Mouse (Mus musculus): ENCODE results near the gene Pzp.

The Pzp gene

DNA sequence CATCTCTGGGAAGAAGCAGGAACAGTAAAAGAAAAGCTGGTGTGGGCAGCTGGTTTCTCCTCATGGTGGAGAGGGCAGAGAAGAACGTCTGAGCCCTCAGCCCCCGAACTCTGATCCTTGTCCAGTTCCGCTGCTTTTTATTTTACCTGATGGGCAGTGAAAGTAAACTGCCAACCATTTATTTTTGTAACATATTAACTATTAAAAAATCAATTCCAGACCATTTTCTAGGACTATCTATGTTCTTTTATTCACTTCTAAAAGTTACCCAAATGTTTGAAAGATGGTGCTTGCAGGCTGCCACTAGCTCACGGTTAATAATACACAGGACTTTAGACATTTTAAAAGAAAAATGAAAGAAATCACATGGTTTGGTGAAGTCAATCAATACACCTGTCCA, at the start of gene Pzp:
TSS of gene Pzp (minus strand) at position 120 of the 400 bp plus-strand sequence.
- no peak for DNase-seq

DNA sequence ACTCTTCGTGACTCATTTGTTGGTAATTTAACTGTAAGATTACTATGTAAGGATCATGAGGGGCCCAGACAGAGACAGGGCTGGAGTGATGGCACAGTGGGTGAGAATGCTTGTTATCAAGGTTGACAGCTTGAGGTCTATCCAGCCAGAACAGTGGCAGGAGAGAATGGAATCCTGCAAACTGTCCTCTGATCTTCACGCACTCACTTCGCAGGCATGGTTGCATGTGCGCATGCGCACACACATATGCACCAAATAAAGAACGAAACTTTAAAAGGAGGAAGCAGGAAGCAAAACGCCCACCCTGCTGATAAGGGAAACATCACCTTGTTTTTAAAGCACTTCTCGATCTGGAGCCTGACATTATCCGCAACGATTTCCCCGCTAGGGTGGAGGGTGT, 40.1 kb upstream of the Pzp start:
- DNase-seq: no peak

DNA sequence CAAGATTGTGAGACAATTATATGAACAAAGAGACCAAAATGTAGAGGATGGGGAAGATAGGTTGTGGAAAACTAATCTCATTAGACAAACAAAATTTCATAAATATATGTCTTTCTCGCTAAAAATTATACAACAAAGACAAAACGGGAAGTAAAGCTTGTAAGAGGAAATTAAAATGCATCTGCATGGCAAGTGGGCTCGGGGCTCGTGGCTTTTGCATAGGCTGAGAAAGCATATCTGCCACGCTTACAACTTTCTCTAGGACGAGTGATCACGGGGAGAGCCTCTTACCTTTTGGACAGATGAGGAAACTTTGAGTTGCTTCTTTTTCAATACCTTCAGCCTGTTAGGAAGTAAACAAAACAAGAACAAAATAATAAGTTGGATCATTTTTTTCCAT, 27.5 kb upstream of the Pzp start:
- DNase-seq: no peak

DNA sequence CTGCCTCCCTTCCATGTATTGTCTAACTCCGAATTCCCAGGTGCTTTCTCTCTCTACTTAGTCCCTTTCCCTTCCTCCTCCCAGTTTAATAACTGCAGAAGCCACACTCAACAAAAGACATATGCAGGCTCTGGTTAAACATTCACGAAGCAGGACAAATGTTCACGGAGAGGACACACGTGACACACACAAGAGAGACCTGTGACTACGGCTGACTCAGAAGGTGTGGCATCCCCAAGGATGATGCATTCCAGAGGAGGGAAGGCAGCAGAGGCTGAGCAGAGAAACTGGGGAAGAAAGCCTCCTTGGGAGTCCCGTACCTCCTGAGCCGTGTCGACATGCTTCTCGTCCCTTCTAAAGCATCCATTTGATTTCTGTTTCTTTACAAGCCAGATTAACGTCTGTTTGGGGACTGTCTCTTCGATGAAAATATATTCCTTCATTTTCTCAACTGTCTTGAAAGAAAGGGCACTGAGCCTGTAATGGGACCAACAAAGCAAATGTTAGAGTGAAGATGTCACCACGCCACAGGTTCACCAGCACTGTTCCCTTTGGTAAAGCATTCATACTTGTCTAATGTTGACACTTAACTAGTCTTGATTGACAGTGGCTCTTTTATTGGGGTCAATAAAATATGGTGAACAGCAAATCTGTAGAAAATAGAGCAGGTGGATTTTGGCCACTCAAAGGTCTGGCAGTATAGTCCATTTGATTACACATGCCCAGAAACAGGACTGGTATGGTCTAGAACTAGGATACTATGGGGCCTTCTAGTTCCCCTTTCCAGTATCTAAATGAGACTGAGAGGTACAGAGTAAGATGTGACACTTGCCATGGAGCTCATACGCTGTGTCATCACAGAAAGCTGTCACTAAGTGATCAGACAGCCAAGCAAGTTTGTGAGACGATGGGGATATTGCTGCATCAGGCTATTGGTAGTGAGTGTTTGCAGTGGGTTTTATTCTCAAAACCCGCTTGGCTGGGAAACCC, 23.2 kb upstream of the Pzp start:
- DNase-seq: peak; percentile 26 to 33

DNA sequence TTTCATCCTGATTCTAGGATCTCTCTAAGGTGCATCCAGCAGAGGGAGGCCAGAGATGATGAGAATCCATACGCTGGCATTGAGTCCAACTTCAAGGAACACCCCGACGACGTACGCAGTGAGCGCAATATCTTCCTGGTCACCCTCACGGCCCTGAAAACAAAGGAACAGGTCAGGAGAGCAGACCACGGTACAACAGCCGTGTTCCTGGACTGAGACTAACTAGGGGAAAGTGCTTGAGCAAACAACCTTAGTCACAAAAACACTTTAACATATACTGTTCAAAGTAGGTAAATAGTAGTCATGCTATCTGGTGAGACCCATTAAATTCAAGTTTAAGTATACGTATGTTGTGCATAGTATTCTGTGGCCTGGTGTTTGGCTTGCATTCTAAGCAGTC, 22.0 kb upstream of the Pzp start:
- no peak for DNase-seq

DNA sequence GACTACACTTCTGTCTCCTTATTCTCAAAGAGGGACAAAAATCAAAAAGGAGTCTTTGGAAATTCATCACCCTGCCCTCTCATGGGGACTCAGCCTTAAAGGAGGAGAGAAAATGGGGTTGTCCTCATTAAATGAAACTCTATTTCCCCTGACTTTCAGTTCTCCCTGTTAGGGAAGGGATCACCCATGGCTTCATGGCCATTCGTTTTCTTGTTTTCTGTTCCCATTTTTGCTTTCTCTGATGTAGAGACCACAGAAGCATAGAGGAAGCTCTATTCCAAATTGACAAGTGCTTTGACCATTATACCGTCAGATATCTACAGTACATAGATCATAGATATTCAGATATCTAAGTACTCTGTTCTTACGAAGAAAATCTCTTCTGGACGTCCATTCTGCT, 18.9 kb upstream of the Pzp start:
- no peak for DNase-seq

DNA sequence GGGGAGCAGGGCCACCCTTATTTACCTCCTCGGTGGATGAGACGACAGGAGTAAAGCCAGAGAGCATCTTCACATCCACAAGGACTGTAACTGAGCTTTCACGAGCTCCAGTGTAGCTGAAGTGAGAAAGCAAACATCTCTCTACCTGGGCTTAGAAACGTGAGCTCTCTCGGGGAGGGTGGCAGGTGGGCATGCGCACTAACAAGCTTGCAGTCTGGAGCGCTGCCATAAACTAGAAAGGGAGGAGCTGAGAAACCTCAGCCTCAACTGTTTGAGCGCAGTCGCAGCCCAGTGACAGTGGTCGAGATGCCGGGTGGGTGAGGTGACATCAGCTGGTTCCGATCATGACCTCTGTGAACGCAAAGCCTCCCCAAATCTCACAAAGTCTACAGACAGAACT, 16.7 kb upstream of the Pzp start:
- no peak for DNase-seq

DNA sequence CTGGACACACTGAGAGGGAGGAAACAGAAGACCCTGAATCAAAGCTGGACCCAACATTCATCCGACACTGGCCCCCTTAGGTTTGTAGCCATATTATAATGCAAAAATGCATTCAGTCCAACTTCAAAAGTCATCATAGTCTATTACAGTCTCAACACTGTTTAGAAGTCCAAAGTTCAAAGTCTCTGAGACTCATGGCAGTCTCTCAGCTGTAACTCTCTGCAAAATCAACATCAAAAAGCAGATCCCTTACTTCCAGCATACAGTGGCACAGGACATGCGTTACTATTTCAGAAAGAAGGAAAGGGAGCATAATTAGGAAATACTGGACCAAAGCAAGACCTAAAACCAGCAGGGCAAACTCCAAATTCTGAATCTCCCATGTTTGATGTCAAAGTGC, 8.7 kb upstream of the Pzp start:
- no peak for DNase-seq

DNA sequence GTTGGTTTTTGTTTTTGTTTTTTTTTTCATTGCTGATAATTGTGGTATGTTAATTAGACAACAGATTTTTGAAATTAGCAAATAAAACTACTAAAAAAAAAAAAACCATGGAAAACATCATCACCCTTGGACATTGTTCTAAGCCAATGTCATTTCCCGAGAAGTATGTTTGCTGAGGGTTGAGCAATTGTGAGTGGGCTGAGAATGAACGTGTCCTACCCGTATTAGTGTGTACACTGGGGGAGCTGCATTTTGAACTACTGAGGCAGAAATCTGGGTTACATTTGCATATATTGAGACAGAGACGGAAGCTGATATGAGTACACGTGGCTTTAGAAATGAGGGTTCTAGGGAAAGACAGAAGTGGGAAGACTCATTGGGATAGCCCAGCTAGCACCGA, 6.8 kb upstream of the Pzp start:
- no peak for DNase-seq

DNA sequence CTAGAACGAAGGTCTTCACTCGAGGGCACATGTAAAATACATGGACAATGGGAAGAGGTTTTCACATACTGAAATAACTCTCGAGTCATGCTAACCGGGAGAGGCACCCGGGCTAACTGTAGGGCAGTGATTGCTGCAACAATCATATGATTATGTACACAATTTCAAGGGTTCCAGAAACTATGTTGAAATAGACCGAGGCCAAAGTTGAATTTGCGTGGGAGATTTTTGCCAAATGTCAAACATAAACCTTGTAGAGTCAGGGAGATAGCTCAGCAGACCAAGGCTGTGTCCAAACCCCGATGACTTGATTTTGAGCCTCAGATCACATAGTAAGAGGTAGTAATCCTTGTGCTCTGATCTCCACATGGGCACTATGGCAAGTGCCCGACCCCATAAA, 6.2 kb upstream of the Pzp start:
- DNase-seq: no peak

DNA sequence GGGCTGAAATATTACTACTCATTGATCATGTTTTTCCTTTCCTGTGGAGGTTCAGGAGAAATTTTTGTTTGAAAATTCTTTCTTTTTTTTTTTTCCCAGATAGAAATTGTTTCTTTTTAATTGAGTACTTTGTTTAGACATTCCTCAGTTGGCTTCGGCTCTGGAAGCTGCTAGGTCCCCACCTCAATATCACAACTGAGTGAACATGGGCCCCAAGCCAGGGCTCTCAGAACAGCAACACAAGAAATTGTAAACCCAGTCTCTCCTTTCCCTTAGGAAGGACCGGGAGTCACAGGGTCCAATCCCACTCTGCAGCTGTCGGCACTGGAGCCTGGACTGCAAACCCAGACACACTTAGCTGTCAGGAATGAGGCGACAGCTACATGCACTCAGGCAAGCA, 2.0 kb upstream of the Pzp start:
- peak in 1 of 2 experiments; percentile 38 for DNase-seq

DNA sequence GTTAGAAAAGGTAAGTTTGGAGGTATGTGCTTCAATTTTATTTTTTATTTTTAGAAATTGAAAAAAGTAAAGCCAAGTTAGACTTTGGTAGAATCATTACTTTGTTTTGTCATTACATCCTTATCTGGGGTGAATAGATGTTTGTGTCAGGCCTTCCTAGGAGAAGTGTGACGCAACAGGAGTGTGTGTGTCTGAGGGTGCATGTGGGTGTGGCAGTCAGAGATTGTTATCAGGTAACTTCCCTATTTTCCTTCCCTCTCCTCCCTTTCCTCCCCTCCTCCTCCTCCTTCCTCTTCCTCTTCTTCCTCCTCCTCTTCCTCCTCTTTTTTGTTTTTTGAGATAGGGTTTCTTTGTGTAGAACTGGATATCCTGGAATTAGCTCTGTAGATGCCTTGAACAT, 590 bp upstream of the Pzp start:
- DNase-seq: no peak

DNA sequence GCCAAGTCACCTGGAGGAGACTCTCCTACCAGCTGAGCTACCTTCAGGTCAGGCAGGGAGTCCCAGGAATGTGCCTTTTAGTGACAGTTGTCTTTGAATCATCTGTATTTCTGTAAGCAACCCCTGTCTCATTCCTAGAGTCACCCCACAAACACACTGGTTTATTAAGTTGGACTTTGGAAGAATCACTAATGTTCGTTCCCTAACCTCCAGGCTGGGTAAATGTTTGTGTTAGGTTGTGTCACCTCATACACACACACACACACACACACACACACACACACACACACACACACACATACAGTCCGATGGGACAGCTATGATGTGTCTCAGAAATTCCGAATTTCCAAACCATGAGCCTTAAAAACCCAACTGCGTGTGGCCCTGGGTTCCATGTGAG, 719 bp downstream of the Pzp start:
- DNase-seq: no peak

DNA sequence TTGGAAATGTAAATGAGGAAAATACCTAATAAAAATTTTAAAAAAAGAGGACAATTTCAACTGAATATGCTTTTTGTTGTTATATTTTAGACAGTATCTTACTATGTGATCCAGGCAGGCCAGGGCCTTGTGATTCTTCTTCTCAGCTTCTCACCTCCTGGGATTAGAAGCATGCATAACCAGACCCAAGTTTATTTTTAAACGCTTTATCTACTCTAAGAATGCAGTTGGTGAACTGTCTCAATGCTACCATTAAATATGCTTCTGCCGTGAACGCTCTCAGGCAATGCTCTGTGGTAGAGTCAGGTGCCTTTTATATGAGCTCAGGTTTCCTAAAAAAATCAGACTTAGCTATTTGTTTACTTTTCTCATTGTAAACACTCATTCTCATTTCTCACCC, 3.2 kb downstream of the Pzp start:
- no peak for DNase-seq

DNA sequence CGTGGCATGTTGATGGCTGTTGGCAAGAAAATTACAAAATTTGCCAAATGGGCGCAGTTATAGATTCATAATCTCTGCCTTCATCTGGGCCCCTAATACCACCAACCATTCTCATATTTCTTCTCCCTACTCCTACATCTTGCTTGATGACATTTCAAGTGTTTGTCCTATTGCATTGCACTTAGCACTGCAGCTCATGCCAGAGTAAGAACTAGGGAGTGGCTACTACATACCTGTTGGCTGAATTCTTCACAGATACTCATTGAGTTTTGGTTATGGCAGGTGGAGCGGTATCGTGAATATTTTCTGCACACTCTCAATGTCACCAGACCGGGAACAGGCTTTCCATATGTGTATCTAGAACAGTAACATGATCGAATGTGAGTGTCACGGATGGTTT, 7.4 kb downstream of the Pzp start:
- DNase-seq: no peak

DNA sequence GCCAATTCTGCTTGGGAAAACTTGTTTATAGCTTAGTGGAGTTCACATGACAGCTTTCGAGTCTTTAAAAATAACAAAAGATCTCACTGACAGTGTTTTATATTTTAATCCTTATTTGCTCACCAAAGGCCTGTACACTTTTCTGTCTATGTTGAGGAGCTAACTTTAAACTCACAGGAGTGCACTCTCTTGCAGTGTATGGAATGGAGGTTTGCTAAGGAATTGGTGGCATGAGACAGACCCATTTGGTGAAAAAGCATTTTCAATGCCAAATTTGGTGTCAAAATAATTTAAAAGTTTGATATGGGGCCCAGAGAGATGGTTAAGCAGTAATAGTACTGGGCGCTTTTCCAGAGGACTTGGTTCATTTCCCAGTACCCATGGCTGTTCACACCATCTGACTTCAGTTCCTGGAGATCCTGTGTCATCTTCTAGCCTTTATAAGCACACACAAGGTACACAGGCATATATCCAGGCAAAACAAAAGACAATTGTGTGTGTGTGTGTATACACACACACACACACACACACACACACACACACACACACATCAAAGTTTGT, 20.8 kb downstream of the Pzp start:
- no peak for DNase-seq

DNA sequence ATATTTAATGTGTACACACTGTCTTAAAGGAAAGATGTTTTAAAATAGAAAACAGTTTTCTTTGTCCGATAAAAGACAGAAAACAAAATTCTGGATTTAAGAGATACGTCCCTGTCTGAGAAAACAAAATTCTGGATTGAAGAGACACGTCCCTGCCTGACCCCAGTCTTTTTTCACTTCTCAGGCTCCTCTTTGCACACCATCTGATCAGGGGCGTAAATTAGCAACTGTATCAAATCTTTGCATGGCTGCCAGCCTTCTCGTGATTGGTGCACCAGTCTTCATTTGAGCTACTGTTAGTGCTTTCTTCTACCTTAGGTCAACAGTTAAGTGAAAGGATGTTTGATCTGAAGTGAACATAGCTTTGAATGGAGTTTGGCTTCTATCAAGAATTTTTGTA, 21.8 kb downstream of the Pzp start:
- no peak for DNase-seq

DNA sequence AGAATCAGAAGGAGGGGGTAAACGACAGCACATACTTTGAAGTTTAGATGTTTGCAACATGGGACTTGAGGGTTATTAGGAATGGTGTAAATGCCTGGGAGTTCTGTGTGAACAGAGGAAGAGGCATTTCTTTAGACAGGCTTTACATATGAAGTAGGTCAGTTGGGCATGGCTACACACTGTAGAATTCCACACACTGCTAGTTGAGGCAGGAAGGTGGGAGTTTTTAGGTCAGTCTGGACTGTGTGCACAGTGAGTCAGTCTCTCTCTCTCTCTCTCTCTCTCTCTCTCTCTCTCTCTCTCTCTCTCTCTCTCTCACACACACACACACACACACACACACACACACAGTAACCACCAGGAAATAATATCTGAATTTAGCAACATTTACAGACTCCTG, 31.2 kb downstream of the Pzp start:
- DNase-seq: no peak

DNA sequence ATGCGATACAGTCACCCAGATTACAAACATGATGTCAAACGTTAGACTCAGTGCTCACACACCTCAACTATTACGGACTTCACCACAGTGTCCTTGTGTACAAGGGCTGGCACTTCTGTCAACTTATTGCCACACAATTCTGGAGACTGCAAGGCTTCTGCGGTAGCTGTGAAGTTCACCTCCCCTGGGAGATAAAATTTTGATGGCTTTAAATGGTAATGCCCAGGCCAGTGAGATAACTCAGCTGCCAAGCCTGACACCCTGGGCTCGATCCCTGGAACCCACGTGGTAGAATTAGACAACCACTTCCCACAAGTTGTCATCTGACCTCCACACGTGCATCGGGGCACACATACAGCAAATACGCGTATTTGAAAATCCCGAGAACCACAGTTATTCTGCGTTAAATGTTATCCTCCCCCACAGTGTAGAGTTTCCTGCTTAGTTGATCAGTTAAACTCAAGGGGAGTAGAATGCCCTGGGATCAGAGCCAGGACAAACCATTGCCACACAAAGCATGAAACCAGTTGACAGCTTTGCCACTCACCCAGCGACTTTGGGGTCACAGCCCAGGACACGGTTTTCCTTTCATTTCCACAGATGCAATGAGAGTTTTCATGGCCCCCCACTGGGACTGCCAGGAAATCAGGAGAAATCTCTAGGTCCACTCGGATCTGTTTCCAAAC, 31.7 kb downstream of the Pzp start:
- no peak for DNase-seq

DNA sequence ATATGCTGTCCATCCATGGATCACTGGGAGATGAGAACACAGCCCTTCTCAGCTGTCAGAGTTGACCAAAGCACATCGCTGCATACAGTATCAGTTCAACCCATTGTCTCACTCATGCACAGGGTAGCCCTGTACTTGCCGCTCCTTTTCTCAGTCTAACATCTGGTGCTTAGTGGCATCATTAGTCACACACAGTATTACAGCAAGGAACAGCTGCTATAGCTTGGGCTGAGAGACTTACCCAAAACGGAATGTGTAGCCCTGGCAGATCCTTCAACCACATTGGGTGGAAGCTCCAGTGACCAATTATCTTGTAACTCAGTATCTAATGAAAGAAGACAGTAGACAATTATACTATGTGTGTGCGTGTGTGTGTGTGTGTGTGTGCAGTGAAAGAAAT, 34.6 kb downstream of the Pzp start:
- no peak for DNase-seq

DNA sequence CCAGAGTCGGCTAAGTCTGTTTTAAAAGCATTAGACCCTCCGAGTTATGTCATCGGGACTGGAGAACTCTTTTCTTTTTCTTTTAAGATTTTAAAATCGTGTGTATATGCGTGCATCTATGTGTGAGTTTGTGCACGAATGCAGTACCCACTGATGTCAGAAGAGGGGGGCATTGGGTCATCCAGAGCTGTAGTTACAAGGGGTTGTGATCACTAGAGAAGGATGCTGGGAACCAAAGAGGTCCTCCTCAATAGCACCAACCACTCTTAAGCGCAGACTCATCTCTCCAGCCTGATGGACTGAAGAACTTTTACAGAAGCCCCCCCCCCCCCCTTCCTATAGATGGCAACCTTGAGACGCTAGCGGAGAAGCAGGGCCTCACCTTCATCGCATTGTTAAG, 36.4 kb downstream of the Pzp start:
- no peak for DNase-seq

DNA sequence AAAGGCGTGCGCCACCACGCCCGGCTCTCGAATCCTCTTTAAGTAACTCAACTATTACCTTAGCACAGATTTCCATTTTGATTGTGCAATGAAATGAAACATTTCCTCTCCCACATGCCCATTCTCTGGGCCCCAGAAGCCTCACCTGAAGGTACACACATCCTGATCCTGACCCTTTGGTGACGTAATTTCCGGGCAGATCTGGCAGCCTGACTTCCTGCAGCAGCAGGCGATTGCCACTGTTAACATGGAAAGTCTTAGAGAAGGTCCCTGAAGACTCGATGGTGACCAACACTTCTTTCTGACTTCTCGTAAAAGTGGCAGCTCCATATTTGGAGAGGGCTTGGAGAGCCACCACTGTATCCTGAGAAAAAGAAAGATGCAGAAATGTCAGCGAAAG, 38.8 kb downstream of the Pzp start:
- no peak for DNase-seq

DNA sequence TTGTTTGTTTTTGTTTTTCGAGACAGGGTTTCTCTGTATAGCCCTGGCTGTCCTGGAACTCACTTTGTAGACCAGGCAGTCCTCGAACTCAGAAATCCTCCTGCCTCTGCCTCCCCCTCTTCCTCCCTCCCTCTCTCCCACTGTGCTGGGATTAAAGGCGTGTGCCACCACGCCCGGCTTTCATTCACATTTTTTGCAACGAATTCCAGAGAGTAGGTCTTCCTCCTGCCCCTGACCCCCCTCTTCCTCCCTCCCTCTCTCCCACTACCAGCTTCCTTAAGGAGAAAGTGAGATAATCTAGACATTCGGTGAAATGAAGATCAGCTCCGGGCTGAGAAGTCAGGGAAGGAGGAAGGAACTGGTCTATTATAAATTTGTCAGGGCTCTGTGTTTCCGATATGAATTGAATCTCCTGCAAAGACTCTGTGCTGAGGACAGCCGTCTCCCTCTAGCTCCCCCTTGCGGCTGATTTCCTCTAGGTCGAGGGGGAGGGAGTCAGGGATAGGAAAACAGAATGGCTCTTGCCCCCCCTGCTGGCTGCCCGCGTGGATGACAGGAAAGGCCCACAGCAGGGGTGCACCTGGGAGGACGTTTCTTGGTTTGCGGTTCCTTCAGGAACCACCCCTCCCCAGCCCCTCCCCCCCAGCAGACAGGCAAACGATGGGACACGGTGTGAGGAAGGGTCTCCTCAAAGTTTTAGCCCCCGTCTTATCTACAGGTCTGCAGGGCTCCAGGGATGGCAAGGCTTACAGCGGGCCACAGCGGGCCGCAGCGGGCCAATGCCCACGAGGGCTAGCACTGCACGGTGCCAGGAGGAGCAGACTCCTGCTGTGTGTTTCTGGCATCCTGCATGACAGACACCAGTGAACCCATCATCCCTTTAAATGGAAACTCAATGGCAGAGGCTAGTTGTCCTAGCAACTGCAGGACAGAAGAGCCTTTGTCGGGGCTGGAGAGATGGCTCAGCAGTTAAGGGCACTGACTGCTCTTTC, 46.8 kb downstream of the Pzp start:
- DNase-seq: peak; percentile 91 to 97

All from kidney, adult 8-10 months (tissue).